22 mouse cellular contexts compared by ENCODE assay signal in the genomic region with DNA sequence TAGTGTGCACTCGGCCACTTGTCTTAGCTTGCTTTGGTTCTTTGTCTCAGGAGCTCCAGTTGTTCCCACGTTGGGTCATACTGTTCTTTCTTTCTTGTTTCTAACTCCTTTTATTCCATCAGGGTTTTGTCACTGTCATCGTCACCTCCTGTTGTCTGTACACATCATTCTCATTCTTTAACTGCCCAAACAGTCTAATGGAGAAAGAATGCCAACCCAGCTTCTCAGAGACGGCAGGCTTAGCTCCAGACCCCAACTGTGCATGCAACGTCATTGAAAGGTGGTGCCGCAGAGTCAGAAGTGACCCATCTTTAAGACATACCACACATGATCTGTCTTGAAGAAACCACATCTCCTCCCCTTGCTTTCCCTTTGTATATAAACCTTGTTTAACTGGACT. TPM values are rescaled to one million over a fixed set of nuclear protein-coding genes. Genes with fewer than 3 reads are reported as not detected.
DNase-seq lines count a peak whose midpoint lies in the region; ATAC-seq lines count a peak whose summit lies in the region.
"Had no signal": no experiment of that assay in that cellular context is flagged by ENCODE, and none has a peak within 500 bp of the region (broad histone marks: within the 10 kb centered on the region; RNA-seq: fewer than 3 reads in every experiment).

No protein-coding gene starts in this region.

- H3K36me3 ChIP-seq in forebrain, embryonic 11.5 days (ENCODE audit: control insufficient read depth, insufficient read depth, low read length), result no peaks in the 10 kb centered on the region
- no peaks in the 10 kb centered on the region for H3K36me3 ChIP-seq in forebrain, embryonic 12.5 days (replicated peaks)
- H3K36me3 ChIP-seq in midbrain, embryonic 11.5 days (ENCODE audit: control insufficient read depth, insufficient read depth, low read length), result no peaks in the 10 kb centered on the region
- H3K36me3 ChIP-seq in midbrain, embryonic 15.5 days (replicated peaks), result no peaks in the 10 kb centered on the region
- H3K36me3 ChIP-seq: G1E had no signal

- H3K4me2 ChIP-seq in forebrain, embryonic 11.5 days (ENCODE audit: low read depth, low read length, severe bottlenecking), result no peak overlapping the region
- H3K4me2 ChIP-seq in forebrain, embryonic 12.5 days, result no peak overlapping the region
- H3K4me2 ChIP-seq in midbrain, embryonic 11.5 days, result no peak overlapping the region
- no peak overlapping the region for H3K4me2 ChIP-seq in midbrain, embryonic 15.5 days

- no peaks in the 10 kb centered on the region for H3K9me3 ChIP-seq in forebrain, embryonic 11.5 days (ENCODE audit: control insufficient read depth, low read length)
- no peaks in the 10 kb centered on the region for H3K9me3 ChIP-seq in forebrain, embryonic 12.5 days
- no peaks in the 10 kb centered on the region for H3K9me3 ChIP-seq in midbrain, embryonic 11.5 days (ENCODE audit: control insufficient read depth, low read length)
- no peaks in the 10 kb centered on the region for H3K9me3 ChIP-seq in midbrain, embryonic 15.5 days

- H3K4me1 ChIP-seq in forebrain, embryonic 11.5 days (replicated peaks; ENCODE audit: control insufficient read depth, insufficient read depth, low read length), result no peaks in the 10 kb centered on the region
- H3K4me1 ChIP-seq in forebrain, embryonic 12.5 days, result peaks cover 8% of the 10 kb centered on the region
- no peaks in the 10 kb centered on the region for H3K4me1 ChIP-seq in midbrain, embryonic 11.5 days (ENCODE audit: control insufficient read depth, insufficient read depth, low read length)
- 0 out of 2 replicates have a peak, but pooled peaks cover 3% of the 10 kb centered on the region for H3K4me1 ChIP-seq in midbrain, embryonic 15.5 days

- intact Hi-C loops in heart, postnatal 14 days (cut with DNase I), result no loop called here

- H3K4me3 ChIP-seq in forebrain, embryonic 11.5 days (ENCODE audit: low read depth, low read length), result no peak overlapping the region
- no peak overlapping the region for H3K4me3 ChIP-seq in forebrain, embryonic 12.5 days (replicated peaks)
- H3K4me3 ChIP-seq in midbrain, embryonic 11.5 days (ENCODE audit: low read depth, low read length), result no peak overlapping the region
- no peak overlapping the region for H3K4me3 ChIP-seq in midbrain, embryonic 15.5 days

- 59% methylated on average over 6 of the region's 6 CpGs for WGBS in forebrain, embryonic 11.5 days
- WGBS in forebrain, embryonic 12.5 days, result 60% methylated on average over 6 of the region's 6 CpGs
- WGBS in midbrain, embryonic 11.5 days, result 64% methylated on average over 6 of the region's 6 CpGs
- WGBS in midbrain, embryonic 15.5 days, result 58% methylated on average over 6 of the region's 6 CpGs

- peak; percentile 17 for DNase-seq in forebrain, embryonic 11.5 days (ENCODE audit: low spot score)
- peak; percentile 66 for DNase-seq in heart, adult 11 months
- DNase-seq in heart, postnatal 14 days, result no peak
- peak; percentile 60 for DNase-seq in midbrain, embryonic 11.5 days (ENCODE audit: low spot score, missing footprints)
- DNase-seq: adrenal gland, adult 2 months; adrenal gland, adult 8-10 months; adrenal gland, postnatal 10 days; adrenal gland, postnatal 14 days; adrenal gland, postnatal 25 days; adrenal gland, postnatal 36 days; B cell, adult 2 months; cerebellum, adult 11 months; cerebellum, adult 11-12 months; cerebellum, adult 18-20 months had no signal

- ATAC-seq in forebrain, embryonic 11.5 days (replicated peaks; ENCODE audit: low FRiP score), result no peak
- no peak for ATAC-seq in forebrain, embryonic 12.5 days (ENCODE audit: low FRiP score)
- no peak for ATAC-seq in midbrain, embryonic 11.5 days (ENCODE audit: low FRiP score)
- ATAC-seq in midbrain, embryonic 15.5 days (replicated peaks), result no peak
- ATAC-seq: activated CD4-positive, CD25-positive, alpha-beta regulatory T cell, adult 4 months; CD4-positive, CD25-positive, alpha-beta regulatory T cell, adult 4 months; Patski had no signal

- H3K27ac ChIP-seq in forebrain, embryonic 11.5 days (ENCODE audit: low read depth, low read length), result no peak overlapping the region
- H3K27ac ChIP-seq in forebrain, embryonic 12.5 days, result no peak overlapping the region
- no peak overlapping the region for H3K27ac ChIP-seq in midbrain, embryonic 11.5 days (ENCODE audit: low read depth, low read length)
- H3K27ac ChIP-seq in midbrain, embryonic 15.5 days, result no peak overlapping the region

- H3K9ac ChIP-seq in forebrain, embryonic 11.5 days (ENCODE audit: low read length), result no peak overlapping the region
- H3K9ac ChIP-seq in forebrain, embryonic 12.5 days, result no peak overlapping the region
- H3K9ac ChIP-seq in midbrain, embryonic 11.5 days (ENCODE audit: low read length), result no peak overlapping the region
- no peak overlapping the region for H3K9ac ChIP-seq in midbrain, embryonic 15.5 days

- H3K27me3 ChIP-seq in forebrain, embryonic 11.5 days (ENCODE audit: control insufficient read depth, insufficient read depth, low read length), result no peaks in the 10 kb centered on the region
- no peaks in the 10 kb centered on the region for H3K27me3 ChIP-seq in forebrain, embryonic 12.5 days
- H3K27me3 ChIP-seq in midbrain, embryonic 11.5 days (ENCODE audit: control insufficient read depth, insufficient read depth, low read length), result no peaks in the 10 kb centered on the region
- H3K27me3 ChIP-seq in midbrain, embryonic 15.5 days (replicated peaks), result no peaks in the 10 kb centered on the region
- H3K27me3 ChIP-seq: CH12.LX had no signal

RNA-seq across cellular contexts. Expression of a gene that starts 31.0 kb away (rescaled TPM):
- 11.7 and 13.4 TPM in 2 replicates for polyA plus RNA-seq in forebrain, embryonic 11.5 days (2014; fragmentation: Nextera tagmentation; extraction: Ambion mirVana)
- polyA plus RNA-seq in forebrain, embryonic 12.5 days (2016; fragmentation: Nextera tagmentation; extraction: Ambion mirVana), result 7.4 and 8.8 TPM in 2 replicates
- 100 to 1,000 TPM; 100 to 104 TPM for total RNA-seq in heart, postnatal 14 days (2021)
- polyA plus RNA-seq in midbrain, embryonic 11.5 days (2014; fragmentation: Nextera tagmentation; extraction: Ambion mirVana), result 8.9 and 9.0 TPM in 2 replicates
- polyA plus RNA-seq in midbrain, embryonic 15.5 days (2015; fragmentation: Nextera tagmentation; extraction: Ambion mirVana), result 20.3 and 21.8 TPM in 2 replicates
- total RNA-seq: CH12.LX, MEL had no signal
- polyA plus RNA-seq: activated CD4-positive, CD25-positive, alpha-beta regulatory T cell, adult 4 months; CD4-positive, CD25-positive, alpha-beta regulatory T cell, adult 4 months; G1E had no signal

Comparison
In these comparisons a context has a peak if more than half of its experiments do, and no peak if none do; other contexts are left out.
1. DNase-seq: peak in forebrain, embryonic 11.5 days (single experiment), heart, adult 11 months (single experiment) and midbrain, embryonic 11.5 days (single experiment); none in heart, postnatal 14 days (0 of 2).